Mouse (Mus musculus) limb, embryonic 13.5 days (tissue): ENCODE data around the gene Magi1. TPM values are rescaled to one million over a fixed set of nuclear protein-coding genes. Genes with fewer than 3 reads are reported as not detected.
A peak's percentile ranks its signal among the peaks of the same experiment; 100 is the strongest.

Experiments used
- ATAC-seq: fragments of 200-750 bp; cut with Nextera tagmentation; 2 replicates; pipeline ENCODE4 v1.8.0; 2017; ENCODE audit warnings: low read depth, moderate number of reproducible peaks, moderate TSS enrichment; ENCODE audit not compliant: low FRiP score
- H3K27ac ChIP-seq: fragments of 300-500 bp; sonication (generic); 2 replicates; pipeline ENCODE4 v1.5.1; 2015; ENCODE audit warnings: inconsistent platforms, mild to moderate bottlenecking, moderate library complexity
- H3K27me3 ChIP-seq: fragments of 300-500 bp; sonication (generic); 2 replicates; pipeline ENCODE4 v1.6.1; 2015; ENCODE audit warnings: mild to moderate bottlenecking, inconsistent platforms
- H3K36me3 ChIP-seq: fragments of 300-500 bp; sonication (generic); 2 replicates; pipeline ENCODE4 v1.6.1; 2015; ENCODE audit warnings: inconsistent platforms, mild to moderate bottlenecking, moderate library complexity
- H3K4me1 ChIP-seq: fragments of 300-500 bp; sonication (generic); 2 replicates; pipeline ENCODE4 v1.6.1; 2015; ENCODE audit warnings: inconsistent platforms
- H3K4me2 ChIP-seq: fragments of 300-500 bp; sonication (generic); replicated peaks from 2 replicates; pipeline ENCODE4 v1.6.1; 2015; ENCODE audit warnings: inconsistent platforms, mild to moderate bottlenecking, moderate library complexity
- H3K4me3 ChIP-seq: fragments of 300-500 bp; sonication (generic); 2 replicates; pipeline ENCODE4 v1.5.1; 2015; ENCODE audit warnings: moderate library complexity, mild to moderate bottlenecking, inconsistent platforms
- H3K9ac ChIP-seq: fragments of 300-500 bp; sonication (generic); 2 replicates; pipeline ENCODE4 v1.6.1; 2015; ENCODE audit warnings: mild to moderate bottlenecking, inconsistent platforms
- H3K9me3 ChIP-seq: fragments of 300-500 bp; sonication (generic); 2 replicates; pipeline ENCODE4 v1.6.1; 2016; ENCODE audit warnings: inconsistent platforms
- WGBS: fragments of 180-500 bp; shearing (Covaris S2); methylation state at CpG from one replicate; pipeline ENCODE4 v1.1.7; 2015; 5-methylcytosine and 5-hydroxymethylcytosine counted together
- polyA plus RNA-seq: library from polyadenylated mRNA; unstranded; fragments of >200 nt; fragmentation: Nextera tagmentation; extraction: Ambion mirVana; gene quantifications from 2 replicates; pipeline ENCODE4 v1.2.1, GENCODE M21; 2015

Gene Magi1
- polyA plus RNA-seq, 1 experiment from 2014 or later, result 13.9 TPM

- WGBS, result 67% methylated on average over 7 of the region's 7 CpGs
- Histone ChIP-seq H3K4me2 (no peak overlapping the region), H3K4me3 (no peak overlapping the region), H3K9ac (no peak overlapping the region), H3K36me3 (no peaks in the 10 kb centered on the region), H3K4me1 (peaks cover 52% of the 10 kb centered on the region), H3K9me3 (no peaks in the 10 kb centered on the region), H3K27me3 (peaks cover 8% of the 10 kb centered on the region; the same call in 1 of the 2 replicates), H3K27ac (no peak overlapping the region)
- ATAC-seq, result no peak
Observed at GRCm38 (mm10) chr6:94083459-94083858, 200.3 kb downstream of the Magi1 start.

- peaks cover 5% of the 10 kb centered on the region; the same call in 1 of the 2 replicates for H3K27me3 ChIP-seq
- H3K4me1 ChIP-seq, result peaks cover 55% of the 10 kb centered on the region
- H3K36me3 ChIP-seq, result no peaks in the 10 kb centered on the region
- no peak overlapping the region for H3K4me3 ChIP-seq
- H3K27ac ChIP-seq, result no peak overlapping the region
- no peak overlapping the region for H3K4me2 ChIP-seq
- H3K9ac ChIP-seq, result no peak overlapping the region
- H3K9me3 ChIP-seq, result no peaks in the 10 kb centered on the region
- WGBS, result 16% methylated on average over 4 of the region's 4 CpGs
- no peak for ATAC-seq
Observed at GRCm38 (mm10) chr6:94080933-94081545, 202.7 kb downstream of the Magi1 start.

- H3K27ac ChIP-seq, result no peak overlapping the region
- H3K4me3 ChIP-seq, result no peak overlapping the region
- H3K4me1 ChIP-seq, result peaks cover 63% of the 10 kb centered on the region
- H3K4me2 ChIP-seq, result no peak overlapping the region
- 22% methylated on average over 8 of the region's 8 CpGs for WGBS
- peaks cover 5% of the 10 kb centered on the region; the same call in 1 of the 2 replicates for H3K27me3 ChIP-seq
- no peaks in the 10 kb centered on the region for H3K9me3 ChIP-seq
- no peak for ATAC-seq
- no peaks in the 10 kb centered on the region for H3K36me3 ChIP-seq
- H3K9ac ChIP-seq, result no peak overlapping the region
Observed at GRCm38 (mm10) chr6:94078934-94079333, 204.8 kb downstream of the Magi1 start.

GRCm38 (mm10) chr6:94077013-94077412, 206.7 kb downstream of the Magi1 start:
- no peaks in the 10 kb centered on the region for H3K27me3 ChIP-seq
- no peak overlapping the region for H3K4me3 ChIP-seq
- no peaks in the 10 kb centered on the region for H3K9me3 ChIP-seq
- 95% methylated on average over 3 of the region's 3 CpGs for WGBS
- H3K4me2 ChIP-seq, result no peak overlapping the region
- peaks cover 55% of the 10 kb centered on the region for H3K4me1 ChIP-seq
- H3K9ac ChIP-seq, result no peak overlapping the region
- no peak for ATAC-seq
- no peaks in the 10 kb centered on the region for H3K36me3 ChIP-seq
- no peak overlapping the region for H3K27ac ChIP-seq

- Histone ChIP-seq H3K27ac (no peak overlapping the region), H3K4me1 (peaks cover 57% of the 10 kb centered on the region)
- WGBS, result 86% methylated on average over 4 of the region's 4 CpGs
Observed at GRCm38 (mm10) chr6:94075990-94076389, 207.7 kb downstream of the Magi1 start.

GRCm38 (mm10) chr6:94075228-94075627, 208.5 kb downstream of the Magi1 start:
- Histone ChIP-seq H3K36me3 (no peaks in the 10 kb centered on the region), H3K9ac (no peak overlapping the region), H3K27me3 (no peaks in the 10 kb centered on the region), H3K27ac (peak overlapping the region; percentile 53; the same call in 1 of the 2 replicates), H3K9me3 (no peaks in the 10 kb centered on the region), H3K4me1 (peaks cover 60% of the 10 kb centered on the region), H3K4me2 (peak overlapping the region; percentile 39), H3K4me3 (no peak overlapping the region)
- ATAC-seq, result peak; percentile 52; the same call in 1 of the 2 replicates
- WGBS, result 28% methylated on average over 8 of the region's 8 CpGs

More at GRCm38 (mm10) chr6:94075990-94076389, 207.7 kb downstream of the Magi1 start:
- Histone ChIP-seq H3K4me2 (no peak overlapping the region), H3K36me3 (no peaks in the 10 kb centered on the region), H3K9me3 (no peaks in the 10 kb centered on the region), H3K4me3 (no peak overlapping the region), H3K9ac (no peak overlapping the region), H3K27me3 (no peaks in the 10 kb centered on the region)
- ATAC-seq, result no peak

- Histone ChIP-seq H3K9me3 (no peaks in the 10 kb centered on the region), H3K27me3 (no peaks in the 10 kb centered on the region), H3K36me3 (no peaks in the 10 kb centered on the region), H3K4me3 (no peak overlapping the region), H3K4me2 (no peak overlapping the region), H3K4me1 (peaks cover 66% of the 10 kb centered on the region), H3K9ac (no peak overlapping the region), H3K27ac (no peak overlapping the region)
- ATAC-seq, result no peak
- WGBS, result 22% methylated on average over 5 of the region's 5 CpGs
Observed at GRCm38 (mm10) chr6:94071676-94072075, 212.0 kb downstream of the Magi1 start.

GRCm38 (mm10) chr6:94070702-94071101, 213.0 kb downstream of the Magi1 start:
- Histone ChIP-seq H3K9me3 (no peaks in the 10 kb centered on the region), H3K36me3 (no peaks in the 10 kb centered on the region), H3K4me1 (peaks cover 59% of the 10 kb centered on the region), H3K27ac (no peak overlapping the region), H3K27me3 (no peaks in the 10 kb centered on the region), H3K4me2 (no peak overlapping the region), H3K9ac (no peak overlapping the region), H3K4me3 (no peak overlapping the region)
- 72% methylated on average over 3 of the region's 3 CpGs for WGBS
- no peak for ATAC-seq

- ATAC-seq, result no peak
- Histone ChIP-seq H3K27ac (no peak overlapping the region), H3K4me3 (no peak overlapping the region), H3K9ac (no peak overlapping the region), H3K4me1 (peaks cover 54% of the 10 kb centered on the region), H3K4me2 (no peak overlapping the region), H3K9me3 (no peaks in the 10 kb centered on the region), H3K27me3 (no peaks in the 10 kb centered on the region), H3K36me3 (no peaks in the 10 kb centered on the region)
- 12% methylated on average over 3 of the region's 3 CpGs for WGBS
Observed at GRCm38 (mm10) chr6:94069421-94069820, 214.3 kb downstream of the Magi1 start.

GRCm38 (mm10) chr6:94067741-94068450, 215.8 kb downstream of the Magi1 start:
- ATAC-seq, result peak; percentile 44; the same call in 1 of the 2 replicates
- no peak overlapping the region for H3K27ac ChIP-seq

GRCm38 (mm10) chr6:94064832-94065231, 218.9 kb downstream of the Magi1 start:
- Histone ChIP-seq H3K9ac (no peak overlapping the region), H3K27ac (no peak overlapping the region), H3K4me2 (no peak overlapping the region), H3K27me3 (no peaks in the 10 kb centered on the region), H3K9me3 (no peaks in the 10 kb centered on the region), H3K4me1 (peaks cover 66% of the 10 kb centered on the region), H3K4me3 (no peak overlapping the region), H3K36me3 (no peaks in the 10 kb centered on the region)
- no peak for ATAC-seq
- 60% methylated on average over 4 of the region's 4 CpGs for WGBS

More at GRCm38 (mm10) chr6:94067741-94068450, 215.8 kb downstream of the Magi1 start:
- H3K27me3 ChIP-seq, result no peaks in the 10 kb centered on the region
- H3K4me3 ChIP-seq, result no peak overlapping the region
- no peaks in the 10 kb centered on the region for H3K36me3 ChIP-seq
- no peak overlapping the region for H3K9ac ChIP-seq
- no peaks in the 10 kb centered on the region for H3K9me3 ChIP-seq
- 15% methylated on average over 8 of the region's 8 CpGs for WGBS
- peaks cover 63% of the 10 kb centered on the region for H3K4me1 ChIP-seq
- H3K4me2 ChIP-seq, result no peak overlapping the region

- no peak overlapping the region for H3K4me2 ChIP-seq
- no peaks in the 10 kb centered on the region for H3K27me3 ChIP-seq
- H3K4me3 ChIP-seq, result no peak overlapping the region
- H3K9me3 ChIP-seq, result no peaks in the 10 kb centered on the region
- H3K4me1 ChIP-seq, result peaks cover 63% of the 10 kb centered on the region
- H3K9ac ChIP-seq, result no peak overlapping the region
- H3K36me3 ChIP-seq, result no peaks in the 10 kb centered on the region
- H3K27ac ChIP-seq, result no peak overlapping the region; the same call in 1 of the 2 replicates
- 64% methylated on average over 4 of the region's 4 CpGs for WGBS
- ATAC-seq, result no peak
Observed at GRCm38 (mm10) chr6:94063542-94063941, 220.2 kb downstream of the Magi1 start.
